Mouse (Mus musculus) erythroblast, embryonic 14.5 days (primary cell): ENCODE results near the gene Tfip11.

Source experiments
- GATA1 ChIP-seq: IDR thresholded peaks from 2 replicates; pipeline ENCODE4 v1.6.1; 2012; ENCODE audit warnings: low read length, inconsistent platforms, mixed read lengths
- TAL1 ChIP-seq: IDR thresholded peaks from 3 replicates; pipeline ENCODE4 v1.6.1; 2012; ENCODE audit warnings: low read length, inconsistent platforms, mixed read lengths

DNA sequence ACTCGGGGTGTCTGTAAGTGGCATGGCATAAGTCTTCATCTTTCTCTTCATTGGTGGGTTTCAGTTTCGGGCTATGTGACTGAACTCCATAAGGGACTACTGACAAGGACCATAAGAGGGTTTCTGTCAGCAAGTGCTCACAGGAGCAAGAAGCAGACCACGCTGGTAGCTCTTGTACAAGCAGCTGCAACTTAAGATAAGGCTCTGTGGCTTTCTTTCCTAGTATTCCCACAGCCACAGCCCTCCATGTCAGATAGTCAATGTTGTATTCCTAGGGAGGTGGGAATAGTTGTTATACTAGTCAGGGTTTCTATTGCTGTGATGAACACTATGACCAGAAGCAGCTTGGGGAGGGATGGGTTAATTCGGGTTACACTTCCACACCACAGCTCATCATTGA, 33.4 kb downstream of the Tfip11 start:
- TF ChIP-seq TAL1 (peak; percentile 65), GATA1 (no peak)
